Mouse (Mus musculus) kidney, postnatal 0 days (tissue): ENCODE results near the gene Tab1. TPM values are rescaled to one million over a fixed set of nuclear protein-coding genes. Genes with fewer than 3 reads are reported as not detected.

Experiments
- ATAC-seq: fragments of 200-750 bp; cut with Nextera tagmentation; replicated peaks from 2 replicates; pipeline ENCODE4 v1.8.0; 2017; ENCODE audit warnings: low read depth, moderate number of reproducible peaks, moderate TSS enrichment, moderate library complexity; ENCODE audit not compliant: low FRiP score
- DNase-seq: peaks from one replicate; pipeline ENCODE4 v3.0.0-alpha.2; 2016; ENCODE audit warnings: low spot score
- H3K27ac ChIP-seq: fragments of 300-500 bp; sonication (generic); 2 replicates; pipeline ENCODE4 v1.5.1; 2014; ENCODE audit warnings: mild to moderate bottlenecking
- H3K27me3 ChIP-seq: fragments of 300-500 bp; sonication (generic); 2 replicates; pipeline ENCODE4 v1.6.1; 2014; ENCODE audit warnings: low read length, mixed read lengths; ENCODE audit not compliant: insufficient read depth
- H3K36me3 ChIP-seq: fragments of 300-500 bp; sonication (generic); 2 replicates; pipeline ENCODE4 v1.6.1; 2014; ENCODE audit warnings: low read length, mixed read lengths; ENCODE audit not compliant: insufficient read depth
- H3K4me1 ChIP-seq: fragments of 300-500 bp; sonication (generic); replicated peaks from 2 replicates; pipeline ENCODE4 v1.6.1; 2014; ENCODE audit warnings: antibody characterized with exemption, low read length, mixed read lengths; ENCODE audit not compliant: insufficient read depth
- H3K4me2 ChIP-seq: fragments of 300-500 bp; sonication (generic); 2 replicates; pipeline ENCODE4 v1.6.1; 2014; ENCODE audit warnings: mild to moderate bottlenecking, low read length, moderate library complexity, mixed read lengths
- H3K4me3 ChIP-seq: fragments of 300-500 bp; sonication (generic); replicated peaks from 2 replicates; pipeline ENCODE4 v1.5.1; 2014; ENCODE audit warnings: low read depth, low read length
- H3K9ac ChIP-seq: fragments of 300-500 bp; sonication (generic); 2 replicates; pipeline ENCODE4 v1.6.1; 2014; ENCODE audit warnings: low read depth, low read length
- H3K9me3 ChIP-seq: fragments of 300-500 bp; sonication (generic); replicated peaks from 2 replicates; pipeline ENCODE4 v1.6.1; 2016; ENCODE audit warnings: low read length, inconsistent platforms, mixed read lengths
- CTCF ChIP-seq: IDR thresholded peaks from 2 replicates; pipeline ENCODE4 v1.5.1; 2016; ENCODE audit warnings: antibody characterized with exemption, low read depth, mild to moderate bottlenecking, moderate library complexity
- WGBS: fragments of 180-500 bp; shearing (Covaris S2); extraction: QIAGEN DNeasy Blood & Tissue Kit; methylation state at CpG from one replicate; pipeline ENCODE4 v1.1.7; 2014; 5-methylcytosine and 5-hydroxymethylcytosine counted together
- polyA plus RNA-seq: library from polyadenylated mRNA; unstranded; fragments of >200 nt; fragmentation: Nextera tagmentation; extraction: Ambion mirVana; gene quantifications from 2 replicates; pipeline ENCODE4 v1.2.1, GENCODE M21; 2015

Tab1 gene
- polyA plus RNA-seq, 1 experiment from 2014 or later, result 27.7 TPM

GRCm38 (mm10) chr15:80155707-80156106 is 22.8 kb downstream of the Tab1 start:
- no peak for ATAC-seq
- WGBS, result 91% methylated on average over 8 of the region's 8 CpGs
- H3K9me3 ChIP-seq, result no peaks in the 10 kb centered on the region
- no peak overlapping the region for H3K4me3 ChIP-seq
- peaks cover 15% of the 10 kb centered on the region for H3K4me1 ChIP-seq
- no peak overlapping the region for H3K9ac ChIP-seq
- no peak for DNase-seq
- no peaks in the 10 kb centered on the region for H3K27me3 ChIP-seq
- no peak for TF ChIP-seq CTCF
- H3K36me3 ChIP-seq, result peaks cover 39% of the 10 kb centered on the region
- no peak overlapping the region for H3K27ac ChIP-seq
- H3K4me2 ChIP-seq, result no peak overlapping the region

DNA sequence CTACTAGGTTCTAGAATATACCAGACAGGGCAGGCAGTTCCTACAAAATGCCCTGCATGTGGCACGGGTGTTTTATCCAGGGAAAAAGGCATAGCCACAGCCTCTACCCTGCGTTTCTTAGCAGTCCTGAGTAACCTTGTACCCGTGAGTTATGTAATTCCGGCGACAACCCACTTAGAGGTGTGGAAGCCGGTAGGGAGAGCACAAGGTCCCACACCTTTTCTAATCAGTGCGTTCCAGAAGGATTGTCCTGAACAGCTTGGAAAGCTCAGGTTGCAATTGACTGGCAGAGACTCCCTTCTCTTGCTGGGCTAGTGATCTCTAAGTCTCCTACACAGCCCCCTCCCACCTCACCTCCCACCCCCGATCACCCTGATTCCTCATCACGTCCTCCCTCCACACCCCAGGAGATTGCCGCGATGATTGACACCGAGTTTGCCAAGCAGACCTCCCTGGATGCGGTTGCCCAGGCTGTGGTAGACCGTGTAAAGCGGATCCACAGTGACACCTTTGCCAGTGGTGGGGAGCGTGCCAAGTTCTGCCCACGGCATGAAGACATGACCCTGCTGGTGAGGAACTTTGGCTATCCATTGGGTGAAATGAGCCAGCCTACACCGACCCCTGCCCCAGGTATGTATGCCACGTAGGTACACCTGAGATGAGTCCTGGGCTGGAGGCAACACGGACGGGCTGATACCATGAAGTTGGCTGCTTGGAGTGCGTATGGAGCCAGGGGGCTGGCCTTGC is 24.4 kb downstream of the Tab1 start:
- Histone ChIP-seq H3K4me3 (no peak overlapping the region), H3K4me1 (peaks cover 15% of the 10 kb centered on the region), H3K4me2 (no peak overlapping the region), H3K36me3 (peaks cover 42% of the 10 kb centered on the region), H3K9me3 (no peaks in the 10 kb centered on the region), H3K9ac (no peak overlapping the region), H3K27ac (no peak overlapping the region), H3K27me3 (no peaks in the 10 kb centered on the region)
- TF ChIP-seq CTCF, result no peak
- 71% methylated on average over 22 of the region's 22 CpGs for WGBS
- DNase-seq (peak; percentile 21), ATAC-seq (no peak)

DNA sequence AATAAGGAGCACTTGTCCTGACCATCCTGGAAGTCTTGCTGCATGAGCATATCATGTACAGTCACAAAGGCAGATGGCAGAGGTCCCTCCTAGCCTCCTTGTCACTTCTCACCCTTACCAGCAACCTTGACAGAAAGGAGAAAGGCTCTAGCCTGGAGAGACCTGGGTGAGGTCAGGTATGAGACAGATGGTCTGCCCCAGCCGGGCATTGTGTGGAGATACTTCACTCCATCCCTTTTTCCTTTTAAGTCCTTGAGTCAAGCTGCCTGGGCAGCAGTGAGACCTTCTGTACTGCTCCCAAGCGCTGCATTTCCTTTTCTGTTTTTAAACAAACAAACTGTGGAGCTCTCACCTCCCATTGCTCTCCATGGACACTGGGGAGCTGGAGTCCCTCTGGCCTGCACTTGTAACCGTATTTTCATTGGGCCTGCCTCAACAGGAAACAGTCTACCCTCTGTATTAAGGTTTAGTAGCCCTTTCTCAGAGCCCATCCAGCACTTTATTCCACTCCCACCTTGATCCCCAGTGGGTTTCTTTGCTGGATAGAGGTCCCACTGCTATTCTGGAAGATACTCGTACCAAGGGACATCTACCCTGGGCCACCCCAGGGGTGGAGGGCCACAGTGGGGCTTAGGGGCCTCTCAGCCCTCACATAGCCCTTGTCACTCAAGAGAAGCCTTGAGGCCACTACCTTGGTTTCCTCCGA is 25.2 kb downstream of the Tab1 start:
- peaks cover 15% of the 10 kb centered on the region for H3K4me1 ChIP-seq
- DNase-seq (no peak), ATAC-seq (no peak)
- 53% methylated on average over 5 of the region's 5 CpGs for WGBS
- H3K27me3 ChIP-seq, result no peaks in the 10 kb centered on the region
- peaks cover 40% of the 10 kb centered on the region for H3K36me3 ChIP-seq
- TF ChIP-seq CTCF, result no peak
- H3K9me3 ChIP-seq, result no peaks in the 10 kb centered on the region
- no peak overlapping the region for H3K4me2 ChIP-seq
- no peak overlapping the region for H3K9ac ChIP-seq
- peak overlapping the region; percentile 76 for H3K27ac ChIP-seq
- H3K4me3 ChIP-seq, result no peak overlapping the region

GRCm38 (mm10) chr15:80158707-80159090 is 25.8 kb downstream of the Tab1 start:
- WGBS, result 33% methylated on average over 4 of the region's 4 CpGs
- 0 out of 2 replicates have a peak overlapping the region, but pooled peaks have one; percentile 13 for H3K9ac ChIP-seq
- H3K4me1 ChIP-seq, result peaks cover 15% of the 10 kb centered on the region
- no peaks in the 10 kb centered on the region for H3K27me3 ChIP-seq
- H3K9me3 ChIP-seq, result no peaks in the 10 kb centered on the region
- no peak for TF ChIP-seq CTCF
- H3K27ac ChIP-seq, result peak overlapping the region; percentile 76
- ATAC-seq, result no peak
- H3K4me2 ChIP-seq, result no peak overlapping the region
- DNase-seq, result peak; percentile 59
- no peak overlapping the region for H3K4me3 ChIP-seq
- peaks cover 34% of the 10 kb centered on the region for H3K36me3 ChIP-seq

DNA sequence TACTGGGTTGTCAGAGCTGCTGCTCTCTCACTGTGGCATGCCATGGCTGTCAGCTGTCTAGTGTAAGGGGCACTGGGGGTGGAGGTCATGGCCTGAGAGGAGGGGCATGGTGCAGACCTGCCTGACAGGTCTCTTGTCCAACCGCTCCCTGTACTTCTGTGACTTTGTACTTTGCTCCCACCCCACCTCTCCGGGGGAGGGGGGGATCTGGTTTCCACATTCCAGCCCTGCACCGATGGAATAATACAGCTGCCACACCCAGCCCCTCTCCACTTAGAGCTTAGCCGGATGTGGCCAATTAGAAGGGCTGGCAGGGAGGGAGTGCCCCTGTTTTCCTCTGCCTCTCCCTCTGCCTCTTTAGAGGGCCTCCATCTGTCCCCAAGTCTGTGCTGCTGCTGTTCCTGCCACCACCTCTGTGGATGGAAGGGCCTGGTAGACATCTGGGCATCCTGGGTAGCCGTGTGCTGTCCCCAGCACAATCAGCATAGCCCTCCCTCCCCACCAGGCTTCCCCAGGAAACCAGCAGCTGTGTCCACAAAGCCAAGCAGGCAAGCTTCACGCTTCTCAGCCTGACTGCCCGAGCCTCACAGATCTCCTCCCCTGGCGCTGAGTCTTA is 26.5 kb downstream of the Tab1 start:
- Histone ChIP-seq H3K4me1 (peaks cover 15% of the 10 kb centered on the region), H3K9me3 (no peaks in the 10 kb centered on the region), H3K4me3 (no peak overlapping the region), H3K27me3 (no peaks in the 10 kb centered on the region), H3K9ac (peak overlapping the region; percentile 15; the same call in 1 of the 2 replicates), H3K4me2 (no peak overlapping the region), H3K36me3 (peaks cover 27% of the 10 kb centered on the region), H3K27ac (peak overlapping the region; percentile 76)
- peak; percentile 91 for ATAC-seq
- TF ChIP-seq CTCF, result no peak
- peak; percentile 89 for DNase-seq
- 17% methylated on average over 8 of the region's 8 CpGs for WGBS

DNA sequence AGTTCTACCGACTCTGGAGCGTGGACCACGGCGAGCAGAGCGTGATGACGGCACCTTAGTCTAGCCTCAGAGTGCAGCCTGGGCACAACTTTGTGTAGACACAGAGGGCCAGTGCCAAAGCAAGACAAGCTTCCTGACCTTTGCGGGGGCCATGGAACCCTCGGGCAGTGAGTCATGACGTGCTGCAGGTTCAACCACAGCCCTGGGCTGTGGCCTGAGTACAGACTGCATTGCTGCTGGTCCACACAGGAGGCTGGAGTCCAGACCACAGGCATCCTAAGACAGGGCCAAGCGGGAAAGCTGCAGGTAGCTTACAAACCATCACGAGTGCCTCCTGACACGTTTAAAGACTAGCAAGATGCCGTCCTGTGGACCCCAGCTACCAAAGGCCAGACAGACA is 27.3 kb downstream of the Tab1 start:
- ATAC-seq (peak; percentile 12; the same call in 1 of the 2 replicates), DNase-seq (no peak)
- no peak overlapping the region for H3K4me2 ChIP-seq
- peak overlapping the region; percentile 15; the same call in 1 of the 2 replicates for H3K9ac ChIP-seq
- no peaks in the 10 kb centered on the region for H3K27me3 ChIP-seq
- peaks cover 25% of the 10 kb centered on the region; the same call in 1 of the 2 replicates for H3K36me3 ChIP-seq
- WGBS, result 79% methylated on average over 13 of the region's 13 CpGs
- peak overlapping the region; percentile 76 for H3K27ac ChIP-seq
- H3K4me3 ChIP-seq, result no peak overlapping the region
- no peaks in the 10 kb centered on the region for H3K9me3 ChIP-seq
- peaks cover 15% of the 10 kb centered on the region for H3K4me1 ChIP-seq
- TF ChIP-seq CTCF, result no peak
